Mouse (Mus musculus): ENCODE data around the gene Twist2.

Twist2 gene

DNA sequence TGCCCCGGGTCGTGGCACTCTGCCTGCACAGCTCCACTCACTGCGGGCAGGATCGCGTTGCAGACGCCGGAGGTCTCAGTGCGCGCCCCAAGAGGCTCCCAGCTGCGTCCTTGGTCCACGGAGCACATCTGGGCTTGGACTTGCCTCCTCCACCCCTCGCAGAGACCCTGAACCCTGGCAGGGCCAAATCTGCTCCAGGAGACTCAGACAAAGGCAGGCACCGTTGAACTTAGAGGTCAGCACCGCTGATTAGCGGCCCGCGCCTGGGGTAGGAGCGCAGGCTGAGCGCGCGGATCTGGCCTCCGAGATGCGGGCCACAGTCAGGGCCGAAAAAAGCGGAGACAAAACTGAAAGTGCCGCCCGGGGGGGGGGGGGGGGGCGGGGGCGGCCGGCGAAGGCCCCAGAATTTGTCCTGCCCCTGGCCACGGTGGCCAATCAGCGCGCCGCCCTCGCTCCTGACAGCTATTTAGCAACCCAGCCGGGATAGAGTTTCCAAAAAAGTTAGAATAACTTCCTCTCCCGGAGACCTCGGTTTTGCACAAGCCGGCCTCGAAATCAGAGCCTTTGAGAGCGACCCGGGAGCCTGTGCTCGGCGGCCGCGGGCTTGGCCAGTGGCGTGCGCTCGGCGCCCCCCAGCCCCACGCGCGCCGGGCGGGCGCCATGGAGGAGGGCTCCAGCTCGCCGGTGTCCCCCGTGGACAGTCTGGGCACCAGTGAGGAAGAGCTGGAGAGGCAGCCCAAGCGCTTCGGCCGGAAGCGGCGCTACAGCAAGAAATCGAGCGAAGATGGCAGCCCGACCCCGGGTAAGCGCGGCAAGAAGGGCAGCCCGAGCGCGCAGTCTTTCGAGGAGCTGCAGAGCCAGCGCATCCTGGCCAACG, at the start of gene Twist2:
Twist2 (plus strand) TSS at position 495 of the 877 bp plus-strand sequence.
- TF ChIP-seq GATA4 (IDR thresholded peaks at IDR 0.05; ENCODE audit: insufficient replicate concordance, low read length): no peak

DNA sequence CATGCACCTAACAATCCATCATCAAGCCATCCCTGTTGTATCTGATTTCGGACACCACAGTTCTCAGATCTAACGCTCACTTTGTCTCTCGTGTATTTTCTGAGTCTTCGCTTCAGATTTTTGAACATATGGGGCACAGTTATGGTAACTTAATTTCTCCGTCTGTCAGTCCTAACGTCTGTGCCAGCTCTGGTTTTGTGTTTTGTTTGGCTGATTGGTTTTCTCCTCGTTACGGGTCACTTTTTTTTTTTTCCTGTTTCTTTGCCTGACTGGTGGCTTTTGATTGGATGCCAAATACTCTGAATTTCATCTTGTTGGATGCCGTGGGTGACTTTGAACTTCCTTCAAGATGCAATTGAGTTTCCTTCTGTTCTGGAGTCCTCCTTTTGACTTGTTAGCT, 48.3 kb upstream of the Twist2 start:
- TF ChIP-seq GATA4 (IDR thresholded peaks at IDR 0.05; ENCODE audit: insufficient replicate concordance, low read length): no peak

DNA sequence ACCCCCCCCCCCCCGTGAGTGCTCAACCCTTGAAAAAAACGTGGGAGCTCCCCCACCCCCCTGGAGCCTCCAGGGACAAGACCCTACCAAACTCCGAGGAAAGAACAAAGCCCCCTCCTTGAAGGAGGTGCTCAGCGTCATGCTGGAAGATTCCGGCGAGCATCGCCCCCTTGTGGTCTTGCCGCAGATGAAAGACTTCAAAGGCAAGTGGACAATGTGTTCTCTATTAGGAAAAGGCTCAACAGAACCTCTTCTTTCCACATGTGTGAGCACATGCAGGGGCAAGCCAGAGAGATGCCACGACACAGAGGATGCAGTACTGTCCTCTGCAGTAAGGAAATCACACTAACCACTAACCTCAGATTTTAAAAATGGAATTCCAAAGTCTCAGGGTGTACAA, 46.2 kb upstream of the Twist2 start:
- TF ChIP-seq GATA4 (IDR thresholded peaks at IDR 0.05; ENCODE audit: insufficient replicate concordance, low read length): no peak

DNA sequence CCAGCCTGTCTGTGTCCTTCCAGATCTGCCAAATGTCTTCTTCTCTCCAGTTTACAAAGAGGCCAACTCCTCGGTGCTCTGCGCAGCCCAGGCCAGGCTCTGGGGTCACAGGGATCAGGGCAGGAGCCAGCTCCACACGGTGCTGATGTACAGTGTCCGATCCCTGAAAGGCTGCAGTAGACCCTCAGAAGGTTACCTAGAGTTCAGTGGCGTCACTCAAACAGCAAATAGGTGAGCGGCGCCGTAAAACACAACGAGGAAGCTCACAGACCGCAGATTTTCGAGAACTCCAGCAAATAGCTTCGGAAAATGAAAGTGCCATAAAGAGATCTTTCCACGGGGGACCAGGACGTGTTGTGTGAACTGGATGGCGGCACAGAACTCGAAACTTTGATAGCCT, 44.0 kb upstream of the Twist2 start:
- no peak for TF ChIP-seq GATA4 (IDR thresholded peaks at IDR 0.05; ENCODE audit: insufficient replicate concordance, low read length)

DNA sequence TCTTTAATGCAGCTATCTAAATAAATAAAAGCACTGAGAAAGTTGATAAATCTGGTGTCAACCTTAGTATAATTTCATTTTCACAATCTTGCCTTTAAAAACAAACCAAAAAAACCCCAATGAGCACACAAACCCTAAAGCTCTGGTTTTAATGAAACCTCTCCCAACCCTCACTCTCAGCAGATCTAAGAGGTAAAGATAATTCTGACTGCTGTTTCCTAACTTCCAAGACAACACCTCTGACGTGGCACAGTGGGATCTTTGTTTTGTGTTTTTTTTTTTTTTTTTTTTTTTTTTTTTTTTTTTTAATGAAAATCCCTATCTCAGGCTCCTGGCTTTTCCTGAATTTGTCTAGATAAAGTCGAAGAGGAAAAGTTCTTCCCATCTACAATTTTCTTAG, 43.1 kb upstream of the Twist2 start:
- TF ChIP-seq GATA4 (IDR thresholded peaks at IDR 0.05; ENCODE audit: insufficient replicate concordance, low read length): no peak

DNA sequence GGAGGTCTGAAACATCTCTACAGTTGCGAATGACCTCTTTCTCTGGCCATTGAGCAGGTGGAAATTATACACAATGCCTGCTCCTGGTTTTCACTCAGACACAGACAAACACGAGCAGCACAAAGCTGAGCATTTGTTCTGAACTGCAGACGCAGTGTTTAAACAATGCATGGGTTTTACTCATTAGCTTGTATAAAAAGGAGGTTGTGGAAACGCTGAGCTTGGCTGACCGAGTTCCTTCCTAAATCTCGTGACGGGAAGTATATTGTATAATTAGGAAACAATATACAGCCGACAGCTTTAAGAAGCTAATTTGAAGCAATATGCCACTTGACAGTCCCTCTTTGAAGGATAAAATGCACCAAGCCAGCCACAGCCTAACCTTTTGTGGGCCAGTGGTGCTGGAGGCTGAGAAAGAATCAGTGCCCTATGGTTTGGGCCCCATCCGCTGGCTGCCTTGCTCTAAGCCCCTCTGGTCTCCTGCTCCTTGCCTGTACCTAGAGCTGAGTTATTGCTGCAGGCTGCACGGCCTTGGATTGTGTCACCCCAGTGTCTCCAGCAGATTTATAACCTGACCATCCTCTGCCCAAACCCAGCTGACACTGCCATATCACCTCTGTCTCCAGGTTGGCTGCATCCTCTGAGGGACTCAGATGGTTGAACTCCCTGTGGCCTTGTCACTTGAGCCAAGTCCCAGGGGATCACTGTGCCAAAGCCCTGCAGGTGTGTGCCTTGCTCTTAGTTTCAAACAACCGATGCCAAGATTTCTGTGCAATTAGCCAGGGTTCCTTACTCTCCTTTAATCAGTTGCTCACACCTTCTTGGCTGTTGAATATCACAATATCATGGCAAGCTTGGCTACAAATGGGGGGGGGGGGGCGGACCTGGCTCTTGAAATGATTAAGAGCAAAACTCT, 42.4 kb upstream of the Twist2 start:
- TF ChIP-seq GATA4 (IDR thresholded peaks at IDR 0.05; ENCODE audit: insufficient replicate concordance, low read length): no peak

DNA sequence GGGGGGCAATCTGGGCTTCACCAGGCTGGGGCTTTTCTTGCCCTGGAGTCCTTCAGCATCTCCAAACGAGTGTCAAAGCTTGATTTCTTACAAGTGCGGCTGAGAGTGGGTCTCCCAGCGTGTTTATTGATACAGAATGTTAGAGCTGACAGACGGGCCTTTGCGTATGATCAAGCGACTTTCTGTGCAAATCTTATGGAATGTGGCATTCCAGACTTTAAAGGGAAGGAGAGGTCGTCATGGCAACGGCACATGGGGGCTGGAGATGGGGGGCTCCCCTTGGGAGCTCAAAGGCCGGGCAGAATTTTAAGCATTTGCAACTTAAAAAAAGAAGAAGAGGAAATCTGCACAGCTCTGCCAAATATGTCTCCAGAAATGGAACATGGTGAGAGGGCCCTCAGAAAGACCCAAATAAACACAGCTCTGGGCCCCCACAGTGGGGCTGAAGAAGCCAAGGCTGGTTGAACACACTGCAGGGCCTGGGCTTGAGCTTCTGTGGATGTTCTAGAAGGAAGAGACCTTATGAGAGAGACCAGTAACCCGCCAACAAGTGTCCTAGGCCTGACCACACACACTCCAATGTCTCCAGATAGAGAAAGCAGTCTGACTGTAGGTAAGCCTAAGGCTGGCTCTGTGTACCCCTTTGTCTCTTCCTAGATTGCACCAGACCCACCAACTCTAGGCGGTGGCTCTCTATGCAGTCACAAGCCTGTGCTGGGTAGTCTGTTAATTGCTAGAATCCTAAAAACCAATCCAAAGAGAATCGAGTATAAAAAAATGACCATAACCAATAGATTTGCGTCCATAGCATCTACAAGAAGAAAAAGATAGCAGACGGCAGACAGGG, 40.9 kb upstream of the Twist2 start:
- TF ChIP-seq GATA4 (IDR thresholded peaks at IDR 0.05; ENCODE audit: insufficient replicate concordance, low read length): no peak

DNA sequence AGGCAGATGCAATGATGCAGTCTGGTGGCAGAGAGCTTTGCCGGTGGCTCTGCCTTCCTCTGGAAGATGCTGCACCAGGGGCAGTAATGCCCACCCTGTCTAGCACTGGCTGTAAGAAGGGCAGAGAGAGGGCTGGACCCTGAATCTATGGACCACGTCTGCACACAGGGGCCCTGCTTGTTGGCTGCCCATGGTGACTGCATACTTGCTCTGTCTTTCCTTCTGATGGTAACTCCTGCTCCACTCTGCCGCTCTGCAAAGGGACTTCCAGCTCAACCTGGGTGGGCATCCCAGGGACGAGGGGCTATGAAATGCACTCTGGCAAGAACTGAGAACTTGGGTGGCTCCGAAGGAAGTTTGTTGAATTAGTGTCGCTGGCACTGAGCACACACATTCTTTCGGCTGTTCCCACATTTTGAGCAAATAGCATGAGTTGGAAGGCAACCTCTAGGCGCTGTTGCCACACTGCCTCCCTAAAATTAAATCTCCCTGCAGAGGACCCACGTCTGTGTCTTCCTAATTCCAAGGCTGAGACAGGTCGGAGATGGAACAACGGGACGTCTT, 38.7 kb upstream of the Twist2 start:
- no peak for TF ChIP-seq GATA4 (IDR thresholded peaks at IDR 0.05; ENCODE audit: insufficient replicate concordance, low read length)

DNA sequence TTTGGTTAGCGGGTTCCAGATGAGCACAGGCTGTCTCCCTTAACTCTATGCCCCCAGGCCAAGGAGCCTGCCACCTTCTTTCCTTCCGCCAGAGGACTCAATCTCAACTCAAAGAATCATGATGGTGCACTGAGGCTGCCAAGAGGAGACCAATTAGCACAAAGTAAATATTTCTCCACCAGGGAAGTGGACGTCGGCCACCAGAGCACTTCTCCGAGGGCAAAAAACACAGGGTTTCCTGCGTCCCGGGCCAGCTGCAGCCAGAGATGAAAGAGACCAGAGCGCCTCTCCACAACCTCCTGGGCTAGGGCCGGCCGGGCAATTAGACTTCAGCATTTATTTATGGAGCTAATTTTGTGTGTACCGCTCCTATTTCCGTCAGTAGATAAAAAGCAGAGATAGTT, 31.0 kb upstream of the Twist2 start:
- TF ChIP-seq GATA4 (IDR thresholded peaks at IDR 0.05; ENCODE audit: insufficient replicate concordance, low read length): no peak

DNA sequence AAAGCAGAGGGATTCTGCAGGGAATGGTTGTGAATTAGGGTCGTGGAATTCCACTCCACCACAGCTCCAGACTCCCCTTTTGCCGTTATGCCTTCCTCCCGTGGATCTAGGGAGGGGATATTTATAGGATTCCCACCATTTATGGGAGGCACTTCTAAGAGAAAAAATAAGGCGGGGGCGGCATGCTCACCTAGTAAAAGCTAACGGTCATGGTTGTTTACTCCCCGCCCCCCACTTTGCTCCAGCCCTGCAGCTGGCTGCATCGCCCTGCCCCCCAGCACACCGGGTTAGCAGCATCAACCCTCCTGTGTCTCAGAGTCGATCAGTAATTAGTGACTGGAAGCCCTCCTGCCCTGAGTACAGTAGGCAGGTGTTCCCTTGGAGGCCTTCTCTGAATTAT, 30.6 kb upstream of the Twist2 start:
- no peak for TF ChIP-seq GATA4 (IDR thresholded peaks at IDR 0.05; ENCODE audit: insufficient replicate concordance, low read length)

DNA sequence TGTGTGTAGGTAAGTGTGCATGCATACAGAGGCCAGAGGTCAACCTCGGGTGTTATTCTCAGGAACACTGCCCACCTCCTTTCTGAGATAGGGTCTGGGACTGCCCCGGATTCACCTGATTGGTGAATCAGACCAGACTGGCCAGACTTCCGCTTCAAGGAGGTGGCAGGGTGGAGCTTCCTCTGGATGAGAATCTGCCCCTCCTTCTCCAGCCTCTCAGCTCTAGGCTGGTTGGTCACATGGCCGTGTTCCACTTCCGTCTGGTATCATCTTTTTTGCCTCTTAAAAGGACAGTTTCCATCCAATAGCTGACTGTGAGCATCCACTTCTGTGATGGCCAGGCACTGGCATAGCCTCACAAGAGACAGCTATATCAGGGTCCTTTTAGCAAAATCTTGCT, 24.3 kb upstream of the Twist2 start:
- TF ChIP-seq GATA4 (IDR thresholded peaks at IDR 0.05; ENCODE audit: insufficient replicate concordance, low read length): no peak

DNA sequence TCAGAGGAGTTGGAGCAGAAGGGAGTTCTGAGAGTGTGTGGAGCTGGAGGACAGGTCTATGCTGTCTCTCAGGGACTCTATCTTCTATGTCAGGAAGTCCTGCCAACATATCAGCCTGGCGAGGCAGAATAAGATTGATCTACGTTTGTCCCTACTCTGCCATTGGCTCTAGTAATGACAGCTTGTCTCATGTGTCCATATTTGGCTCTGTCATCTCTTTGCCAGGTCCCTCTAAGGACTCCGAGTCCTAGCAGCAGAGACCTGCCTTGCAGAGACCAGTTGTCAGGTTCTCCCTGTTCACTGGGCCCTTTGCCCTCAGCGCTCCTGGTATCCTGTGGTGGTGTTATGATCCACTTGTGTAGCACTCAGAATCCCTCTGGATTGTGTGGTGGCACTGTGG, 21.4 kb upstream of the Twist2 start:
- no peak for TF ChIP-seq GATA4 (IDR thresholded peaks at IDR 0.05; ENCODE audit: insufficient replicate concordance, low read length)

DNA sequence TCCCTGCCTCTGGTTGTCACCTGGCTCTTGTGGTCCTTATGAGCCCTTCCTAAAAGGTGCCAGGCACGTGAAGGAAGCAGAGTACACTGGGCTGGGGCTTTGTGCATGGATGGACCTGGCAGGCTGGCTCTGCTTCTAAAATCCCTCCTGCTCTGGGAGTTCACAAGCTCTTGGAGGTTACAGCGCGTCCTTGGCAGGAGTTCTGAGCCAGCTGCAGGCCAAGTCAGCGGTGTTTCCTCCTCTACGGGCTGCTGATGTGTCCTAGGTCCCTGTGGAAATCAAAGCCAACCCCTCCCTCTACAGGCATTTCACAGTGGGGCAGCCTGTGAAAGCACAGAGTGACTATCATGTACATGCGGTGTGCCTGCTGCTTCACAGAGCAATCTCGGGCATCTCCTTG, 20.1 kb upstream of the Twist2 start:
- TF ChIP-seq GATA4 (IDR thresholded peaks at IDR 0.05; ENCODE audit: insufficient replicate concordance, low read length): no peak

DNA sequence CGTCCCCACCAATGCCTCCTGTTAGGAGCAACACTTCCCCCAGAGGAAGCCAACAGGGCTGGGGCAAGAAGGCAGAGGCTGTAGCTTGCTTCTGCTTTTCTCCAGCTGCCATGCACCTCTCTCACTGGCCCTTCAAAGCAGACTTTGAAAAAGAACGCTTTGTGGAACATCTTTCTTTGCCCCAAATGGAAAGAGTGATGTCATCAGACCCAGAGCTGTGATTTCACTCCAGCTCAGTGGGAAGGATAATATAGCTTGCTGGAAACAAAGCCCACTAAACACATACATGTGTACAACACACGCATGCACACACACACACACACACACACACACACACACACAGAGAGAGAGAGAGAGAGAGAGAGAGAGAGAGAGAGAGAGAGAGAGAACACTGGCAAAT, 17.1 kb upstream of the Twist2 start:
- TF ChIP-seq GATA4 (IDR thresholded peaks at IDR 0.05; ENCODE audit: insufficient replicate concordance, low read length): no peak

DNA sequence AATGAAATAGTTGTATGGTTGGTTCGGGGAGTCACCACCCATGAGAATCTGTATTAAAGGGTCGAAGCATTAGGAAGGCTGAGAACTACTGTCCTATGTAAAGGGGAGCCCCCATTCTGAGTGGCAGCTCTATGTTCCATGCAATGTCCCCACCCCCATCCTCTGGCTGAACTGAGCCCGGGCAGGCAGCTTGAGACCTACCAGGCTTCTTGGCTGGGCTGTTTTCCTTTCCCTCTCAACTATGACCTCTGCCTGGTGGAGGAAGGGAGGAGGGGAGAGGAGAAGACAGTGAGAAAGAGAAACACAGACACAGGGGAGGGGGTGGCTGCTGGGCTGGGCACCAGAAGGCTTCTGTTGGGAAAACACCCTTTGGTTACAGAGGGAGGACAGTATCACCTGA, 1.9 kb upstream of the Twist2 start:
- TF ChIP-seq GATA4 (IDR thresholded peaks at IDR 0.05; ENCODE audit: insufficient replicate concordance, low read length): no peak

Data from liver, adult (tissue).